Mouse (Mus musculus): ENCODE measurements around the gene Cct5. TPM values are rescaled to one million over a fixed set of nuclear protein-coding genes. Genes with fewer than 3 reads are reported as not detected.

The Cct5 gene
- total and polyA plus RNA-seq, 3 experiments = 396 to 1,184 (median 798) TPM

DNA sequence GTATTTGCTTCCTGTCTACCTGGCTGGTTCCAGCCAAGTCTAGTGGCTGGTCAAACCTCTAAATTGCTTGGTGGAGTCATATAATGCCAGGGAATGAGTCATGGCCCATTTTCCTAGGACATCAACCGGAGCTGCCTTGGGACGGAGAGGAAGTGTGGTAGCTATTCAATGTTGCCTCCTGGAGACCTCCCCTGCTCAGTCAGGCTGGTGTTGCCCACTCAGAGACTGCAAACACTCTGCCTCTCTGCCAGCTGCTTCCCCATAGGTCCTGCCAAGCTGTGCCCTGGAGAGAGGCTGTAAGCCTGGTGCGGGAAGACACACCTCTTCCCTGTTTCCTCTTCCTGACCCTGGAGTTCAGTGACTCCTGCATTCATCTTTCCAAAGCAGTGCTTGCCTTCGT, 30.9 kb upstream of the Cct5 start:
- Histone ChIP-seq H3K27me3 (ENCODE audit: control insufficient read depth in 1 of 2, insufficient read depth in 2 of 2, low read length in 2 of 2) (peaks cover 0 to 1% of the 10 kb centered on the region in 2 experiments; a peak in 2 of 4 replicates), H3K9me3 (replicated peaks; ENCODE audit: insufficient read depth, low read length) (no peaks in the 10 kb centered on the region), H3K79me2 (ENCODE audit: control insufficient read depth, insufficient read depth, low read length, poor library complexity) (no peaks in the 10 kb centered on the region), H3K27ac (ENCODE audit: control insufficient read depth, low read depth, low read length) (no peak overlapping the region), H3K4me1 (ENCODE audit: control insufficient read depth in 1 of 2, insufficient read depth in 2 of 2, low read length in 2 of 2) (no peaks in the 10 kb centered on the region), H3K9ac (ENCODE audit: control insufficient read depth, low read depth, low read length, poor library complexity, severe bottlenecking) (no peak overlapping the region), H3K36me3 (ENCODE audit: control insufficient read depth in 1 of 2, insufficient read depth in 2 of 2, low read length in 2 of 2) (no peaks in the 10 kb centered on the region), H3K4me3 (ENCODE audit: control insufficient read depth in 1 of 2, insufficient read depth in 1 of 2, low read depth in 2 of 2, low read length in 2 of 2) (no peak overlapping the region)
- DNase-seq (ENCODE audit: low read depth, low spot score) = no peak
- TF ChIP-seq TCF12 (IDR thresholded peaks at IDR 0.05; ENCODE audit: low read depth, low read length) (no peak), MAX (IDR thresholded peaks at IDR 0.05; ENCODE audit: low read length) (no peak), EP300 (IDR thresholded peaks at IDR 0.05; ENCODE audit: low read depth in 1 of 2, low read length in 2 of 2) (no peak), MXI1 (IDR thresholded peaks at IDR 0.05; ENCODE audit: low read depth, low read length) (no peak), RAD21 (IDR thresholded peaks at IDR 0.05; ENCODE audit: low read depth, low read length) (no peak), USF1 (IDR thresholded peaks at IDR 0.05; ENCODE audit: low read depth, low read length) (no peak), SMC3 (IDR thresholded peaks at IDR 0.05; ENCODE audit: low read depth, low read length) (no peak), GABPA (IDR thresholded peaks at IDR 0.05; ENCODE audit: low read depth, low read length) (no peak), NELFE (IDR thresholded peaks at IDR 0.05; ENCODE audit: low read depth, low read length) (no peak), POLR2AphosphoS5 (IDR thresholded peaks at IDR 0.05; ENCODE audit: borderline replicate concordance, low read depth, low read length) (no peak), MAZ (IDR thresholded peaks at IDR 0.05; ENCODE audit: low read depth, low read length) (no peak), MAFK (IDR thresholded peaks at IDR 0.05; ENCODE audit: borderline replicate concordance, low read depth, low read length) (no peak)

DNA sequence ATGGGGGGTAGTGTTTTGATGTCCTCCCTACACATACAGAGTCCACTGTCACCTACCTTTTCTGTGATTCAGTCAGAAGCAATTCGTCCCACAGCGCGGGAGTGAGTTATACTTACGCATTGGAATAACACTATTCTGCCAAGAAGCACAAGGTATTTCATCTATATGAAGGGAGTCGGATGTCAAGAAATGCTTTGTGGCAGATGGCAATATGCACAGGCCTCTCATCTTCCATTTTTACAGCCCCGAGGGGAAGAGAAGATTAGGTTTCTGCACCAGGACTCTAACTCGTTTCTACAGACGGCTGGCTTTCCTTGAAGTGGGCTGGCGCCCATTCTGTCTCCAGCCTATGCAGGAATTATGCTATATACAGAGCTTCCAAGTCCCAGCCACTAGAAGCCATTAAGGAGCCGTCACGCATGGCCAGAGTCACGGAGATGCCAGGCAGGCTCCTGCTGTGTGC, 29.8 kb upstream of the Cct5 start:
- DNase-seq (ENCODE audit: low read depth, low spot score) = no peak
- H3K9me3 ChIP-seq (replicated peaks; ENCODE audit: insufficient read depth, low read length) = no peaks in the 10 kb centered on the region
- H3K79me2 ChIP-seq (ENCODE audit: control insufficient read depth, insufficient read depth, low read length, poor library complexity) = no peaks in the 10 kb centered on the region
- no peak overlapping the region for H3K9ac ChIP-seq (ENCODE audit: control insufficient read depth, low read depth, low read length, poor library complexity, severe bottlenecking)
- no peaks in the 10 kb centered on the region for H3K4me1 ChIP-seq (ENCODE audit: control insufficient read depth in 1 of 2, insufficient read depth in 2 of 2, low read length in 2 of 2)
- no peak overlapping the region for H3K4me3 ChIP-seq (ENCODE audit: control insufficient read depth in 1 of 2, insufficient read depth in 1 of 2, low read depth in 2 of 2, low read length in 2 of 2)
- H3K27me3 ChIP-seq (ENCODE audit: control insufficient read depth in 1 of 2, insufficient read depth in 2 of 2, low read length in 2 of 2) = peaks cover 0 to 1% of the 10 kb centered on the region in 2 experiments; a peak in 2 of 4 replicates
- no peaks in the 10 kb centered on the region for H3K36me3 ChIP-seq (ENCODE audit: control insufficient read depth in 1 of 2, insufficient read depth in 2 of 2, low read length in 2 of 2)
- TF ChIP-seq TAL1 (IDR thresholded peaks at IDR 0.05; ENCODE audit: low read length) (no peak), MYC (IDR thresholded peaks at IDR 0.05; ENCODE audit: low read depth, low read length) (no peak), ZC3H11A (IDR thresholded peaks at IDR 0.05; ENCODE audit: low read depth, low read length) (no peak), MYB (IDR thresholded peaks at IDR 0.05; ENCODE audit: low read depth, low read length) (no peak), RCOR1 (IDR thresholded peaks at IDR 0.05; ENCODE audit: low read depth, low read length) (no peak), USF2 (IDR thresholded peaks at IDR 0.05; ENCODE audit: borderline replicate concordance in 1 of 2, insufficient read depth in 1 of 2, low read depth in 1 of 2, low read length in 2 of 2) (no peak), SMC3 (IDR thresholded peaks at IDR 0.05; ENCODE audit: low read depth, low read length) (no peak), POLR2AphosphoS2 (IDR thresholded peaks at IDR 0.05; ENCODE audit: low read length) (no peak), KAT2A (conservative IDR thresholded peaks at IDR 0.05; ENCODE audit: low read depth, low read length) (no peak), ZNF384 (IDR thresholded peaks at IDR 0.05; ENCODE audit: low read depth, low read length) (no peak), NRF1 (IDR thresholded peaks at IDR 0.05; ENCODE audit: insufficient read depth, low read depth, low read length, poor library complexity, severe bottlenecking) (no peak), NELFE (IDR thresholded peaks at IDR 0.05; ENCODE audit: low read depth, low read length) (no peak), GATA1 (IDR thresholded peaks at IDR 0.05; ENCODE audit: low read depth, low read length) (no peak), BHLHE40 (IDR thresholded peaks at IDR 0.05; ENCODE audit: borderline replicate concordance, low read depth, low read length) (no peak), POLR2AphosphoS5 (IDR thresholded peaks at IDR 0.05; ENCODE audit: borderline replicate concordance, low read depth, low read length) (no peak), ZKSCAN1 (IDR thresholded peaks at IDR 0.05; ENCODE audit: low read depth, low read length) (no peak), CHD1 (IDR thresholded peaks at IDR 0.05; ENCODE audit: low read depth, low read length) (no peak), MXI1 (IDR thresholded peaks at IDR 0.05; ENCODE audit: low read depth, low read length) (no peak)
- no peak overlapping the region for H3K27ac ChIP-seq (ENCODE audit: control insufficient read depth, low read depth, low read length)

Data from MEL (cell line).